Mouse (Mus musculus) heart, postnatal 0 days (tissue): ENCODE results near the gene Cacnb1. TPM values are rescaled to one million over a fixed set of nuclear protein-coding genes. Genes with fewer than 3 reads are reported as not detected.

ENCODE experiments used
- ATAC-seq: fragments of 200-750 bp; cut with Nextera tagmentation; 2 replicates; pipeline ENCODE4 v1.8.0; 2017; ENCODE audit warnings: low read depth, moderate number of reproducible peaks, moderate library complexity; ENCODE audit not compliant: insufficient read depth
- DNase-seq: peaks from one replicate; pipeline ENCODE4 v3.0.0-alpha.2; 2016; ENCODE audit warnings: low spot score
- H3K27ac ChIP-seq: fragments of 300-500 bp; sonication (generic); 2 replicates; pipeline ENCODE4 v1.5.1; 2014; ENCODE audit warnings: low read depth, mild to moderate bottlenecking
- H3K27me3 ChIP-seq: fragments of 300-500 bp; sonication (generic); 2 replicates; pipeline ENCODE4 v1.6.1; 2014; ENCODE audit warnings: low read length, mixed read lengths; ENCODE audit not compliant: control insufficient read depth, insufficient read depth
- H3K36me3 ChIP-seq: fragments of 300-500 bp; sonication (generic); replicated peaks from 2 replicates; pipeline ENCODE4 v1.6.1; 2014; ENCODE audit warnings: low read length, mixed read lengths; ENCODE audit not compliant: control insufficient read depth, insufficient read depth
- H3K4me1 ChIP-seq: fragments of 300-500 bp; sonication (generic); 2 replicates; pipeline ENCODE4 v1.6.1; 2014; ENCODE audit warnings: antibody characterized with exemption; ENCODE audit not compliant: control insufficient read depth, insufficient read depth
- H3K4me2 ChIP-seq: fragments of 300-500 bp; sonication (generic); 2 replicates; pipeline ENCODE4 v1.6.1; 2014; ENCODE audit warnings: low read depth, mild to moderate bottlenecking, low read length, moderate library complexity
- H3K4me3 ChIP-seq: fragments of 300-500 bp; sonication (generic); 2 replicates; pipeline ENCODE4 v1.5.1; 2014; ENCODE audit warnings: low read depth, low read length
- H3K9ac ChIP-seq: fragments of 300-500 bp; sonication (generic); replicated peaks from 2 replicates; pipeline ENCODE4 v1.6.1; 2014; ENCODE audit warnings: low read depth, low read length, mixed read lengths
- H3K9me3 ChIP-seq: fragments of 300-500 bp; sonication (generic); replicated peaks from 2 replicates; pipeline ENCODE4 v1.6.1; 2016; ENCODE audit warnings: low read length; ENCODE audit not compliant: control insufficient read depth
- CTCF ChIP-seq: IDR thresholded peaks from 2 replicates; pipeline ENCODE4 v1.5.1; 2016; ENCODE audit warnings: antibody characterized with exemption, control low read depth, low read depth
- EP300 ChIP-seq: IDR thresholded peaks from 2 replicates; pipeline ENCODE4 v1.6.1; 2016; ENCODE audit warnings: antibody characterized with exemption, low read depth
- WGBS: fragments of 180-500 bp; shearing (Covaris S2); extraction: QIAGEN DNeasy Blood & Tissue Kit; methylation state at CpG from one replicate; pipeline ENCODE4 v1.1.7; 2014; 5-methylcytosine and 5-hydroxymethylcytosine counted together
- polyA plus RNA-seq: library from polyadenylated mRNA; unstranded; fragments of >200 nt; fragmentation: Nextera tagmentation; extraction: Ambion mirVana; gene quantifications from 2 replicates; pipeline ENCODE4 v1.2.1, GENCODE M21; 2015
- total RNA-seq: library from RNA; depleted of rRNA; stranded (reverse); fragments of >200 nt; gene quantifications from 2 replicates; pipeline ENCODE4 v1.2.3, GENCODE M21; 2014; ENCODE audit warnings: low replicate concordance

The Cacnb1 gene
- total and polyA plus RNA-seq, 2 experiments from 2014 or later = 5.2 to 5.5 TPM

GRCm38 (mm10) chr11:98052129-98052988, 29.5 kb upstream of the Cacnb1 start:
- ATAC-seq = no peak
- 1% methylated on average over 73 of the region's 83 CpGs for WGBS
- no peak for DNase-seq

GRCm38 (mm10) chr11:98051611-98052128, 28.8 kb upstream of the Cacnb1 start:
- no peak overlapping the region for H3K9ac ChIP-seq
- WGBS = 14% methylated on average over 12 of the region's 12 CpGs
- ATAC-seq (no peak), DNase-seq (no peak)
- no peaks in the 10 kb centered on the region for H3K36me3 ChIP-seq
- peak overlapping the region; percentile 88 for H3K4me2 ChIP-seq
- H3K27me3 ChIP-seq = peaks cover 33% of the 10 kb centered on the region
- TF ChIP-seq EP300 = no peak
- no peak for TF ChIP-seq CTCF
- H3K27ac ChIP-seq = no peak overlapping the region
- peaks cover 17% of the 10 kb centered on the region for H3K4me1 ChIP-seq
- H3K9me3 ChIP-seq = no peaks in the 10 kb centered on the region
- H3K4me3 ChIP-seq = peak overlapping the region; percentile 48

More at GRCm38 (mm10) chr11:98052129-98052988, 29.5 kb upstream of the Cacnb1 start:
- peaks cover 17% of the 10 kb centered on the region for H3K4me1 ChIP-seq
- peak overlapping the region; percentile 88 for H3K4me2 ChIP-seq
- no peaks in the 10 kb centered on the region for H3K36me3 ChIP-seq
- H3K4me3 ChIP-seq = peak overlapping the region; percentile 48
- H3K27ac ChIP-seq = no peak overlapping the region
- peaks cover 33% of the 10 kb centered on the region for H3K27me3 ChIP-seq
- peak overlapping the region; percentile 45; the same call in 1 of the 2 replicates for H3K9ac ChIP-seq
- no peak for TF ChIP-seq EP300
- TF ChIP-seq CTCF = no peak
- no peaks in the 10 kb centered on the region for H3K9me3 ChIP-seq

GRCm38 (mm10) chr11:98050940-98051339, 28.1 kb upstream of the Cacnb1 start:
- no peak for DNase-seq
- WGBS = 23% methylated on average over 2 of the region's 2 CpGs
- no peak overlapping the region for H3K27ac ChIP-seq
- H3K4me1 ChIP-seq = peaks cover 17% of the 10 kb centered on the region
- H3K36me3 ChIP-seq = no peaks in the 10 kb centered on the region
- H3K4me2 ChIP-seq = no peak overlapping the region
- ATAC-seq = no peak
- no peaks in the 10 kb centered on the region for H3K9me3 ChIP-seq
- no peak overlapping the region for H3K9ac ChIP-seq
- no peak overlapping the region for H3K4me3 ChIP-seq
- peaks cover 32% of the 10 kb centered on the region for H3K27me3 ChIP-seq
- TF ChIP-seq EP300 = no peak
- no peak for TF ChIP-seq CTCF

- ATAC-seq (no peak), DNase-seq (no peak)
- H3K9me3 ChIP-seq = no peaks in the 10 kb centered on the region
- no peaks in the 10 kb centered on the region for H3K36me3 ChIP-seq
- no peak overlapping the region for H3K4me3 ChIP-seq
- H3K9ac ChIP-seq = no peak overlapping the region
- H3K27ac ChIP-seq = no peak overlapping the region
- H3K27me3 ChIP-seq = peaks cover 28% of the 10 kb centered on the region
- TF ChIP-seq CTCF (no peak), EP300 (no peak)
- H3K4me1 ChIP-seq = peaks cover 17% of the 10 kb centered on the region
- WGBS = 29% methylated on average over 2 of the region's 2 CpGs
- no peak overlapping the region for H3K4me2 ChIP-seq
Measured at GRCm38 (mm10) chr11:98050520-98050815, 27.6 kb upstream of the Cacnb1 start.

GRCm38 (mm10) chr11:98049672-98050519, 27.1 kb upstream of the Cacnb1 start:
- no peak overlapping the region for H3K4me3 ChIP-seq
- H3K9me3 ChIP-seq = no peaks in the 10 kb centered on the region
- ATAC-seq (no peak), DNase-seq (no peak)
- H3K4me1 ChIP-seq = peaks cover 17% of the 10 kb centered on the region
- TF ChIP-seq CTCF (no peak), EP300 (no peak)
- no peak overlapping the region for H3K4me2 ChIP-seq
- H3K36me3 ChIP-seq = no peaks in the 10 kb centered on the region
- H3K27ac ChIP-seq = no peak overlapping the region
- peaks cover 26% of the 10 kb centered on the region for H3K27me3 ChIP-seq
- 70% methylated on average over 14 of the region's 14 CpGs for WGBS
- H3K9ac ChIP-seq = no peak overlapping the region
